Mouse (Mus musculus): Measurements from ENCODE around the gene Gm21976. TPM values are rescaled to one million over a fixed set of nuclear protein-coding genes. Genes with fewer than 3 reads are reported as not detected.

Gene Gm21976
- polyA plus RNA-seq, 1 experiment from 2014 or later: not detected

- WGBS: 8% methylated on average over 9 of the region's 9 CpGs
Measured at GRCm38 (mm10) chr13:98356176-98356972, 76.7 kb downstream of the Gm21976 start.

More at GRCm38 (mm10) chr13:98356176-98356972, 76.7 kb downstream of the Gm21976 start:
- Histone ChIP-seq H3K27ac (no peak overlapping the region), H3K4me1 (peaks cover 22% of the 10 kb centered on the region), H3K4me2 (no peak overlapping the region), H3K36me3 (no peaks in the 10 kb centered on the region), H3K4me3 (replicated peaks) (no peak overlapping the region), H3K9me3 (no peaks in the 10 kb centered on the region), H3K27me3 (replicated peaks) (peaks cover 86% of the 10 kb centered on the region), H3K9ac (no peak overlapping the region)
- ATAC-seq (ENCODE audit: insufficient read depth, low FRiP score, low read depth): no peak

Other genes with a start within 250 kb of the Gm21976 start
- gene Arhgef28, start 73.4 kb upstream of the Gm21976 start, polyA plus RNA-seq (2015; fragmentation: Nextera tagmentation; extraction: Ambion mirVana): 23.7 and 25.9 TPM in 2 replicates
- 30.1 TPM in 2 replicates for gene Utp15, start 16.8 kb upstream of the Gm21976 start, polyA plus RNA-seq (2015; fragmentation: Nextera tagmentation; extraction: Ambion mirVana)
- gene Ankra2, start 16.8 kb upstream of the Gm21976 start, polyA plus RNA-seq (2015; fragmentation: Nextera tagmentation; extraction: Ambion mirVana): 24.7 and 26.5 TPM in 2 replicates
- 594 and 688 TPM in 2 replicates for gene Btf3, start 37.1 kb downstream of the Gm21976 start, polyA plus RNA-seq (2015; fragmentation: Nextera tagmentation; extraction: Ambion mirVana)
- gene Foxd1, start 74.4 kb downstream of the Gm21976 start, polyA plus RNA-seq (2015; fragmentation: Nextera tagmentation; extraction: Ambion mirVana): 0.05 TPM in 1 of 2 replicates, not detected in the other
- gene Gm10320, start 212.1 kb downstream of the Gm21976 start, polyA plus RNA-seq (2015; fragmentation: Nextera tagmentation; extraction: Ambion mirVana): 1.7 and 8.0 TPM in 2 replicates